Mouse (Mus musculus): ENCODE measurements around the gene Sbno2.
A peak's percentile ranks its signal among the peaks of the same experiment; 100 is the strongest.

Sbno2 gene

GRCm38 (mm10) chr10:80141786-80142529 lies 36.6 kb upstream of the Sbno2 start:
- DNase-seq, result peak; percentile 94

- DNase-seq, result peak; percentile 96 to 99
Measured at GRCm38 (mm10) chr10:80141243-80141642, 35.9 kb upstream of the Sbno2 start.

- DNase-seq, result no peak
Measured at GRCm38 (mm10) chr10:80140666-80141035, 35.3 kb upstream of the Sbno2 start, which contains the start of gene Cbarp. Gene Cbarp, minus strand, starts transcription at chr10:80140835.

- DNase-seq, result no peak
Measured at GRCm38 (mm10) chr10:80139975-80140665, 34.7 kb upstream of the Sbno2 start.

- DNase-seq, result no peak
Measured at GRCm38 (mm10) chr10:80139439-80139775, 34.0 kb upstream of the Sbno2 start.

- peak; percentile 75 to 80 for DNase-seq
Measured at GRCm38 (mm10) chr10:80138553-80139438, 33.4 kb upstream of the Sbno2 start, which contains the start of gene Atp5d. Gene Atp5d, plus strand, starts transcription at chr10:80138632.

- DNase-seq, result peak; percentile 33 to 55
Measured at GRCm38 (mm10) chr10:80137626-80138552, 32.5 kb upstream of the Sbno2 start.

GRCm38 (mm10) chr10:80136952-80137625 lies 31.7 kb upstream of the Sbno2 start:
- peak in 1 of 2 experiments; percentile 47 for DNase-seq

- DNase-seq, result no peak
Measured at GRCm38 (mm10) chr10:80136179-80136951, 31.0 kb upstream of the Sbno2 start.

- no peak for DNase-seq
Measured at GRCm38 (mm10) chr10:80135641-80136040, 30.3 kb upstream of the Sbno2 start.

GRCm38 (mm10) chr10:80135161-80135560 lies 29.8 kb upstream of the Sbno2 start:
- DNase-seq, result no peak

- no peak for DNase-seq
Measured at GRCm38 (mm10) chr10:80134421-80134820, 29.1 kb upstream of the Sbno2 start.

GRCm38 (mm10) chr10:80133226-80133849 lies 28.0 kb upstream of the Sbno2 start:
- peak in 1 of 2 experiments; percentile 38 for DNase-seq

- DNase-seq, result no peak
Measured at GRCm38 (mm10) chr10:80131952-80132350, 26.6 kb upstream of the Sbno2 start.

GRCm38 (mm10) chr10:80131316-80131951 lies 26.1 kb upstream of the Sbno2 start:
- no peak for DNase-seq

GRCm38 (mm10) chr10:80130403-80131031 lies 25.1 kb upstream of the Sbno2 start:
- no peak for DNase-seq

- DNase-seq, result peak; percentile 77 to 82
Measured at GRCm38 (mm10) chr10:80129846-80130245, 24.5 kb upstream of the Sbno2 start.

- DNase-seq, result no peak
Measured at GRCm38 (mm10) chr10:80127920-80128319, 22.5 kb upstream of the Sbno2 start.

GRCm38 (mm10) chr10:80123932-80124562 lies 18.7 kb upstream of the Sbno2 start:
- DNase-seq, result no peak
